Mouse (Mus musculus) kidney, postnatal 14 days (tissue): ENCODE measurements at regions not wholly inside any gene's neighbourhood (a gene's known extent, or its start where the extent isn't known, plus 50 kb on each side); places are given as distances from the start of the nearest gene placed in this dataset.

ENCODE experiments used
- DNase-seq: peaks from one replicate; pipeline ENCODE4 v3.0.0; 2022; ENCODE audit warnings: mixed read lengths

DNA sequence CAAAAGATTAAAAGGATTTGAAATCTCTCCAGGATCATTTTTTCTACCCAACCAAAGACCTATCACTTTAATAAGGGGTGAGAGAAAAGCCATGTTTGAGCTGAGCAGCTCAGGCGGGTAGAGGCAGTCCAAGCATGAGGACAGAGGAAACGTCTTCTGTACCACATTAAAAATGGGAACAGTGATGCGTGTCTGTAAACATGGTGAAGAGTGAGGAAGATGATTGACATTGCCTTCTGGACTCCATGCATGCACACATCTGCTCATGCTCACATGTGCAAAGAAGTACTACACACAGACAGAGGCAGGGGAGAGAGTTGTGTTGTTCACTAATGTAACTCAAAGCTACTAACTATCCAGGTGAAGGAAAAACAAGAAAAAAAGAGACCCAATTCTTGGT lies 243.4 kb upstream of the Htr2a start:
- DNase-seq, result no peak

DNA sequence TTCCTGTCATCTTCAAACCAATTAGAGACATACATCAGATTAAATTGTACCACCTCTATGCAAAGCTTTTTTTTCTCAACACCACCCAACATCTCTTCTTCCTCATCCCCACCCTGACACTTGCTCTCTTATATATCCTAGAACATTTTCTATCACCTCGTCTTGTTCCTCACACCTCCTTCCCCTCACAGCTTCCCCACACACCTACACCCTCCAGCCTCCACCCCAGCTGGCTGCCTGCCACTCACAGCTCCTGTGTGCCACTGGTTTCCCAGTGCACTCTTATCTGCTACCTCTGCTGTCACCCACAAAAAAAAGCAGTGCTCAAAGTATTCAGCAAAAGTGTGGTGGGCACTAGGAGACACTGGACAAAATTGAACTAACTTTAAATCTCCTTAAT lies 231.2 kb upstream of the Htr2a start:
- DNase-seq, result no peak

DNA sequence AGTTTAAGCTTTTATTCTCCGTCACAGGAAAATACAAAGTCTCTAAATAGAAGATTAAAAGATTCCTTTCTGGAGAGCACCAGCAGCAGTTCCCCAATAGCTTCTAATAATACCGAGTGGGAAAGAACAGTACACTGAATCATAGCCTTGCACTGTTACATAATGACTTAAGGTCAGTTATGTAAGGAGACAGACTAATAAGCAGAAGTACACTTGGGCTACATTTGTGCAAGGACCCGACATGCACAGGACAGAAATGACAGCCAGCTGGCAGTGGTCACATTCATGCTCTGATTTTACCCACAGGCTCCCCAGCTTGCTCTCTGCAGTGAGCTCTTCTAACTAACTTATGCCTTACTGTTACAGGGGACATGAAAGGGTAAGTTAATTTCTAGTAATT lies 212.4 kb upstream of the Htr2a start:
- DNase-seq, result no peak

DNA sequence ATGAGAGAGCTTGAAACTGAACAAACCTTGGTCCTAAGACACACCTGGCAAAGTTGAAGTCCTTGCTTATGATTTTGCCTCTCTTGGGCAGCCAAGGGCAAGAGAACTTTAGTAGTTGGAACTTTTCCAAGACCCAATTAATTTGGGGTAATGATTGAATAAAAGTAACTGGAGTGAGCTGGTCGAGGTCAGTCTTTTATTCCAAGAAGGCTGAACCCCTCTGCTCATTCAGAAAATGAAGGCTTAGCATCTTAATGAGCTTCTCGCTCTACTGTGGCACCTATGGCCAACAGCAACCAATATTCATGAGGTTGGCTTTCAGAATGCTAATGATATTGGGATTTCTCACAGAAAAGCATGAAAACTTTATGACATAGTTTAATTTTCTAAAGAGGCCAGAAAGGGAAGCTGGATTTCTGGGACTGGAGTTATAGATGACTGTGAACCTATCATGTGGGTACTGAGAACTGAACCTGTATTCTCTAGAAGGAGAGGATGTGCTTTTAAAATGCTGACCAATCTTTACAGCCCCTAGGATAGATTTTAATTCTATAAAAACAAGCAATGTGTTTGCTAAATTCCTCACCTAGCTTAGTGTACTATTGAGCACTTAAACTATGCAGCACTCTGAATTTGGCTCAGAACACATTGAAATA lies 176.5 kb upstream of the Htr2a start:
- DNase-seq, result peak; percentile 23

DNA sequence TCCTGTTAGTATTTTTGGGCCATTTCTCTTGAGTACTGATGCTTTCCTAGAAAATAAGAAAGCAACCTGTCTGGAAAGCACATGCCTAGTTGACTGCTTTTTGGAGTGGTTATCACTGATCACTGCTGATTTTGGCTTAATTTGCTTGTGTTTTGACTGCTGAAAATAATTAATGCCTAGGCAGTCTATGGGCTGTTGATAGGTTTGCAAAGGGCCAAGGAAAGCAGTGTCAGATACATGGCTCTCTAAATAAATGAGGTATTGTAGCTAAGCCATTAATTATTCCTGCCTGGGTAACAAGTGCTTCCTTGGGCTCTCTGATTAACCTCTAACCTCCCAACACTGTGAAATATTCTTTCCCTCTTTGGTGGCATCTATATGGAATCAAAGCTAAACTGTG lies 145.1 kb upstream of the Htr2a start:
- DNase-seq, result no peak

DNA sequence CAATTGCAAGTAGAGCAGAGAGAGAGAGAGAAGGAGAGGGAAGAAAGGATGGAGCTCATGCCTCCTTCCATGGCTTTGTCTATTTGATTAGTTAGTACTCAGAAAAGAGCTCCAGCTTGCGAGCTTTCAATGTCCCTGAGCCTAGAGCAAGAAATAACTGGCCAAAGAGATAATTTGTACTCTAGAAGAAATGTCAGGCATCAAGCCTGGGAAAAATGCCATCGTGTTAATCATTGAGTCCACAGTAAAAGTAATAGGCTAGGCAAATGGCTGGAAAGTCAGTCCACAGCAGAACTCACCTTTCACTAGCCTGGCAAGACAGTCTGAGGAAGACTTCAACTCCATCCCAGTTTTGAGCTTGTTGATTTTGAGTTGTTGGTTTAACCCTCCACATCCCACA lies 129.1 kb upstream of the Htr2a start:
- peak; percentile 24 for DNase-seq

DNA sequence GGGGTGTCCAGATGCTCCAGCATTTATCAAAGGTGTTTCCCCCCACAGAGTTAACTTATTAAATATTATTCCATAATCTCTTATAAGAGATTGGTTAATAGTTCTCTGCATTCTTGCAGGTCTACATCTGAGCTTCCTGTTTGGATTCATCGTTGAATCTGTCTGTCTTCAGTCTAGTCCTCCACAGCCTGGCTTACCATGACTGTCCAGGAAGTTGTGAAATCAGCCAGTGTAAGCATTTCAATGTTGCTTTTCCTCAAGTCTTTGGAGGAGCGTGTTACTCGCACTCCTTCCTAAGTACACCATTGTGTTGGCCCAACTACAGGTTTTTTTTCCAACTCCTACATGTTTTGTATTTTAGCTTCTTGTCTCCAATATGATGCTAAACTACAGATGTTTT lies 124.2 kb upstream of the Htr2a start:
- no peak for DNase-seq

DNA sequence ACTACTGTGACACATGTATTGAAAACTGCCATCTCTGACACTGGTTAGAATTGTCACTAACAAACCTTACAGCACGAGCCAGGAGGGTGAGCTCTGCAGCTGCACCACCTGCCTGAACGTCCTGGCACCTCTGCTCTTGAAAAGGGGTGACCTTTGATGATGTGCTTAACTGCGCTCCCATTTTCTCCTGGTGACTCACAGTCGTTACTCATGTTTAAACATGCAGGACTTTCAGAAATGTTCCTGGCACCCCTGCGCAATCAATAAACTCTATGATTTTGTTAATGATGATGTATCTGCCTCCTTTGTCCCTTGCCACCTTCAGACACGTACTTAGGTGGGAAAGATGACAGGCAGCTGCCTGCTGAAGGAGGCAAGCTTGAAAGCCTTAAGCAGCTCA lies 121.1 kb upstream of the Htr2a start:
- no peak for DNase-seq

DNA sequence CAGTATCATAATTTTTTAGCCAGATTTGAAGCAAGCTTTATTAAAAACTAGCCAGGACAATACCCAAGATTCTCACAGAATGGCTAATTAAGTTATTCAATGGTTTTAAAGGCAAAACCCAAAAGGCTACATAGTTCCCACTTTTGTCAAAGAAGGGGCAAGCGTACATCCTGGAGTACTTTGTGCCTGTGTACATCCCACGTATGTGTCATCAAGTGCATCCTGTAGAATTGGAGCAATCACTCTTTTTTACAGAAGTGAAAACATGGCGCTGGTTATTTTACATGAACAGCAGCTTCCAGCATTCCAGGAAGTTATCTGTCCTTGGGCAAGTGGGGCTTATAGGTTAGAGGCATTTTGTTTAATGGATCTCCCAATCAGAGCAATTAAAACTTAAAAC lies 119.0 kb upstream of the Htr2a start:
- no peak for DNase-seq

DNA sequence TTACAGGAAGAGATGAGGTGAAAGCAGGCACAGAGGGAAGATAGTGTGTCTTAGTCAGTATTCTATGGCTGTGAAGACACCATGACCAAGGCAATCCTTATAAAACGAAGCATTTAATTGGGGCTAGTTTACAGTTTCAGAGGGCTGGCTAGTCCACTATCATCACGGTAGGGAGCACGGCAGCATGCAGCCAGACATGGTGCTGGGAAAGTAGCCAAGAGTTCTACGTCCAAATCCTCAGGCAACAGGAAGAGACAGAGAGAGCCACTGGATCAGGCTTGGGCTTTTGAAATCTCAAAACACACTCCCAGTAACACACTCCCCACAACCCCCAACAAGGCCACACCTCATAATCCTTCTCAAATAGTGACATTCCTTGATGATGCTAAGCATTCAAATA lies 113.4 kb upstream of the Htr2a start:
- DNase-seq, result peak; percentile 10

DNA sequence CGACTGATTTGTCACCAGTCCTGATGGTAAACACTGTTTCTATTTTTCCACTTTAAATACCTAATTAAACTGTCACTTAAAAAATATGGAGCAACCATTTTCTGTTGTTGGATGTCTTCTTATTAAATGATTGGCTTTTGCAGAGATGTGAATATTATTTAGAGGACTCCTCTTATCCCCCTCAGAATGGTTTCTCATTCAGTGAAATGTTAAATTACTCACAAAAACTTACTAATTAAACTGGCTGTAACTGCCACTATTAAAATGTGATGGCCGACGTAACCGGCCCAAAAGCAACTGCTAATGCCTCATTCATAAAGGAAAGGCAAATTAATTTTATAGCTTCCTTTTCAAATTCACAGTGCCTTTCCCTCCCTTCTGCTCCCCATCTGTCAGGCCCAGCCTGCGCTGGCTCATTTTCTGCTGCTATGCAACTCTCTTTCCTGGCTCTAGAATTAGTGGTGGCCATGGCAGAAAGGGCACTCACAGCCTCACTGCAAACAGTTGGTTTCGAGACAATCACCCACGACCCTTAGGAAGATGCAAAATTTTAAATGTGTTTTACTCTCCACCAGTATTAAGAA lies 111.2 kb upstream of the Htr2a start:
- DNase-seq, result no peak

DNA sequence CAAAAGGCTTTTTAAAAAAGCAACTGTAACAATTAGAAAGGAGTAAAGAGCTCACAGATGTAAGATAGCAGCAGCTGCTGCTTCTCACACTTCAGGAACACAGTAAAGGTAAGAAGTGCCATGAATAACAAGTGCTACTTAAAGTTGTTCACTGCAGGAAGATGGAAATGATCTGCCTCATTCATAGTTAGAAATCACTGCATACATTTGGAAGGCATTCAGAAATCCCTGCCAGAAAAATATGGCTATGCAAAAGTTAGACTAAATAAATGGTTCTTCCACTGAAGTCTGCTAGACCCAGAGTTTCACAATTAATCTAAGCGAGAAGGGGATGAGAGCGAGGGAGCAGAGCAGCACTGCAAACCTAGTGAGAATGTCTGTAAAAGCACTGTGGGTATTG lies 102.5 kb upstream of the Htr2a start:
- no peak for DNase-seq

DNA sequence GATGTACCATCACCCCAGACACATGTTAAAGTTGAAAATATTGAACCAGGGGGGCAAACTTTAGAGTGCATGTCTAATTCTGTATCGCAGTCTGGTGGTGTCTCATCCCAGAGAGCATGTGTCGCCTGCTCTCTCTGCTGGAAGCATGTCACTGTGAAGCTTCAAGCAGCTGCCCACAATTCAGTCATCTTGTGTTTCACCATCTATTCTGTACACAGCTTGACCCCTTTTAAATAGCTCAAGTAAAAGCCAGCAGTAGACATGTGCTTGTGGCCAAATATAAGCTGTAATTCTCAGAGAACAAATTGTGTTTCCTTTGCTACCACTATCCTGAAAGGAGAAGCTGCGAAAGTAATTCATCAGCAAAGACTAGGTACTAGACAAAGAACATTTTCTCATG lies 96.6 kb upstream of the Htr2a start:
- no peak for DNase-seq

DNA sequence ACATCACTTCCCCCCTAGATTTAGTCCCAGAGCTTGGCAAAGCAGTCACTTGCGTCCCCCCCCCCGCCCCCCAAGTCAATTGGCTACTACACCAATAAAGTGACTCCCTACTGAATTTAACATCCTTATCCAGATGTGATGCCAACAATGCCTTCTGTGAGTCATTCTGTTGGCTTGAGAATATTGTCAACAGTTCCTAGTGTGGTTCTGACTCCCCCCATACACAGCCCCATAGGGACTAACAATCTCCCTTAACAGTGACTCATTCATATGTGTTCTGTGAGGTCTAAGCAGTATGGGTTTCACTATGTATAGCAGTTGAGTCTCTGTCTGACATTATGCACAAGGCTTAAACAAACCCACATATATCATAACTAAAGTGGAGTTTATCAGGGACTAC lies 89.5 kb upstream of the Htr2a start:
- DNase-seq, result no peak

DNA sequence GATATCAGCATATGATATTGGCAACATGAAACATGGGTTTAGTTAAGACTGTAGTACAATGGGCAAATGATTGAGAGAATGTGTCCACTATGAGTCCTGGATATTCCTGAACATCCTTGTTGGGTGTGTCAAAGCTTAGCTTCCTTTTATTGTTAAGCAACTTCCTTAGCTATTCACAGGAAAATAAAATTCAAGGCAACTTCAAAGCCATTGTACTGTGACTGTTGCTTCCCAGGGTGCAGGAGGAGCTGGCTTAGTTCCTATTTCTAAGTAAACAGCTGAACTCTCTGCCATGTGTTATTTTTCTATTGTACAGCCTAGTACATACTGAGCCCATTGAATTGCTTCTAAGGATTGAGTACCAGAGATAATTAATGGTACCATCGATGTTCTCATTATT lies 87.0 kb upstream of the Htr2a start:
- DNase-seq, result peak; percentile 21

DNA sequence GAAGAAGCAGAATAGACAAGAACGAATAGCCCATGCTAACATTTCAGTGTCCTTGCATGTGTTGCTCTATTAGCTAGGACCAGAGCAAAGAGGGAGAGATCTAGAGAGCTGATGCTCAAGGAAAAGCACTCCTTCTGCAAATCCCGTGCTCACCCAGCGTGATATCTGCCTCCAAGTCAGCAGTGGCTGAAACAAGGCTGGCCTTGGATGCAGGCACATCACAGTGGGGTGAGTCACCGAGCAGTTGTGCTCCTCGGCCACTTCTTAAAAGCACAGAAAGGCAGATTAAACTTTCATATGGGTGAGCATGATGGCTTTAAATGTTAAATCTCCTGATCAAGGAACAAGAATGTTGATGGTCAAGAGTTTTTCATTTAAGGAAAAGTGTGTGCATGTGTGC lies 82.3 kb upstream of the Htr2a start:
- no peak for DNase-seq
